Mouse (Mus musculus) heart, postnatal 0 days (tissue): ENCODE measurements around the gene Hyou1.

Source experiments
- CTCF ChIP-seq: IDR thresholded peaks from 2 replicates; pipeline ENCODE4 v1.5.1; 2016; ENCODE audit warnings: antibody characterized with exemption, control low read depth, low read depth
- EP300 ChIP-seq: IDR thresholded peaks from 2 replicates; pipeline ENCODE4 v1.6.1; 2016; ENCODE audit warnings: antibody characterized with exemption, low read depth

DNA sequence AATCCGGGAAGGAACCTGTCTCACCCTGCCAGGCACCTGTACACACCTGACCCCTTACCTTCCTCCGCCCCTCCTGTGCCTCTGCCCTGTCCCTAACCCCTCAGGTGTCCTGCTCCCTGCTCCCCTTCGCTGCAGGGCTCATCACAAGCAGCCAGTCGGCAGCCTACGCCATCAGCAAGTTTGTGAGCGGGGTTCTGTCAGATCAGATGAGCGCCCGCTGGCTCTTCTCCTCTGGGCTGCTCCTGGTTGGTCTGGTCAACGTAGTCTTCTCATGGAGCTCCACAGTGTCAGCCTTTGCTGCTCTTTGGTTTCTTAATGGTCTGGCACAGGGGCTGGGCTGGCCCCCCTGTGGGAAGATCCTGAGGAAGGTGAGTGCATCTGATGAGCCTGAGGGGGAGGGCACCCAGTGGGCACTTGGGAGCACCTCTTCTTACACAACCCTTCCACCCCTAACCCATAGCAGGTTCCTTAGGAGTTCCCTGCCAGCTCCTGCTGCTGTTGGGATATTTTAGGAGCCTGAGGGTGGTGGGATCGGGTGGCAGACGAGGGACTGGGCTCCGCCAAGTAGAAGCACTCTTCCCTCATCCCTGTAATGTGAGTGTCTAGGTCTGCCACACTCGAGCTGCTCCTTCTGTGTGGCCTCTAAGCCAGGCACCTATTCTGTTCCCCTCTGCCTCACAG is 20.0 kb downstream of the Hyou1 start:
- no peak for TF ChIP-seq EP300
- no peak for TF ChIP-seq CTCF
